Mouse (Mus musculus): Measurements from ENCODE around the gene Itga1.
A peak's percentile ranks its signal among the peaks of the same experiment; 100 is the strongest.

The Itga1 gene

DNA sequence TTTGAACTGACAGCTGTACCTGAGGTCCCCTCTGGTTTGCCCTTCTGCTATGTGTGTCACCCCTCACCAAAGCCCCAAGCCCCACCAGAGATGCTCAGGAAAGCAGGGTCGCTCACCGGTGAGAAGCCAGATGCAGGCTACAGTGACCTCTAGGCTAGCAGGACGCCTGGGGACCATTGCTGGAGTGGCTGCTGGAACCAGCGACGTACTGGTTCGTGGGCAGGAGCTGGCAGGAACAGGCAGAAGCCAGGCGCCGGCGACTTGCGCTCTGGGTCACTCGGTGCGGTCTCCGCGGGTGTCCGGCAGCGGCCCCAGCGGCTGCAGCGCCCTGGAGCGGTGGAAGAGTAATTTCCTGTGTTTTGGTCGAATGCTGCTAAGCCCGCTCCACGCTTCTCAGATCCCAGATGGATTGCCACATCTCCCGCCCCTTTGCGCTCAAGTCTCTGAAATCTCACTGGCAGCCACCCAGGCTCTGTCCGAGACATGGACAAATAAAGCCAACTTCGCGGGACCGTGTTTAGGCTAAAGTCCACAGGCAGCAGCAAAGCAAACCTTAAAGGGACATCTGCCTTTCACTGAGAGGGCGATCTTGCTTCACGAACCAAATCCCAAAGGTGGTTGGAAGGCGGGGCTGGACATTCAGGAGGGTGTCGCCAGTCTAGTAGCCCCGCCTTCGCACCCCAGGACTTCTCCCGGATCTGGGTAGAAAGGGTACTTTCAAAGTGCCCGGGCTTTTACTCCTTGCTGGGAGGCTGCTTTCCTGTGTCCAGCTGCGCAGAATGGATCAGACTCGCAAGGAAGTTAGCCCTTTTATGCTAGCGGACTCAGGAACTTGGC is at the start of gene Itga1, which contains the start of gene Gm49395:
TSS of gene Itga1 (minus strand) at position 610 of the 837 bp plus-strand sequence.
TSS of gene Gm49395 (minus strand) at position 567 of the 837 bp plus-strand sequence.
- peak; percentile 68 for DNase-seq (ENCODE audit: low spot score)

DNA sequence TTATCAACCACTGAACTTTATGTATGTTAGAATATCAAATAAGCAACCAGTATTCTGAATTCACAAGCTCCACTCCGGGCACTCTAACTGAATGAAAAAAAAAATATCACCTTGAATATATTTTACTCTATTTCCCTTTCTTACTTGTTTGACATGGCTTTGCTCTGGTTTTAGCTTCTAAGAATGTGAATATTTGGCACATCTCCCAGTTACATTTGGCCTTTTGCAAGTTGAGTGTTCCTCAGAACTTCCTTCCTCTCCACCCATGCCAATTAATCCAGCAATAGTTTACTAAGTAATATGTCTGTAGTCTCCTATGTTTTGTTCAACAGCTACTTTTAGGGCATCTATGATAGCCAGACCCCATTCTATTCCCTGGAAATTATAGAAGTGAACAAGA is 48.8 kb upstream of the Itga1 start:
- DNase-seq (ENCODE audit: low spot score) = no peak

DNA sequence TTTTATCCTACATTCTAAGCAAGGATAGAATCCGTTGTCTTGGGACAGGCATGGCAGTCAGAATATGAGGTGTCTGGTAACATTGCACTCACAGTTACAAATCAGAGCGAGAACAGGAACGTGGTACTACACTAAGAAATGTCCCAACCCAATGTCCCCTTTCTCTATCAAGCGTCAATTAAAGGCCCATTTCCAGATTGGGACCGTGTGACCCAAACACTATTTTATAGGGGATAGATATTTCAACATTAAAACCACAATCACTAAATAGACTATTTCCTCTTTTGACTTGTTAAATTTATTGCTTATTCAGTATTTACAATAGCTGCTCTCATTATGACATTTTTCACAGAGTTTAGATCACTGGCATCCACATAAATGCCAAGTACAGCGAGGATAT is 48.1 kb upstream of the Itga1 start:
- no peak for DNase-seq (ENCODE audit: low spot score)

- DNase-seq (ENCODE audit: low spot score) = no peak
These were observed 41.8 kb upstream of the Itga1 start for GRCm38 (mm10) chr13:115143575-115143974.

- DNase-seq (ENCODE audit: low spot score) = no peak
These were observed 40.3 kb upstream of the Itga1 start for GRCm38 (mm10) chr13:115142066-115142465.

- DNase-seq (ENCODE audit: low spot score) = no peak
These were observed 36.7 kb upstream of the Itga1 start for GRCm38 (mm10) chr13:115138513-115138912.

DNA sequence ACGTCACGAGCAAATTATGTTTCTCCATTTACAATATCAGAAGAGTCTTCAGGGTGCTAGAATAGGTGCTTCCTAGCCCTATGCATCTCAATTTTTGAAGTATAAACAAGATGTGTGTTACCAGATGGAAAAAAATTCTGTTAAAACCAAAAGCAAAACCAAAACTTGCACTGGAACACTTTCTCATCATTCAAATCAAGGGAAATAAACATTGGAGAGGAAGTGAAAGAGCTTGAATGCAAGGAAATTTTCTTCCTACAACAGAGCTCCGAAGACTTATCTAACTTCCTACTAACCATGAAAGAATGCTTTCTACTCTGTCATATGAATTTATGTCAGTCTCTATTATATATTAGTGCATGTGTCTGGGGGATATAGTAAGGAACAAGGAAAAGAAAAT is 35.0 kb upstream of the Itga1 start:
- DNase-seq (ENCODE audit: low spot score) = no peak

GRCm38 (mm10) chr13:115132435-115132834 is 30.7 kb upstream of the Itga1 start:
- DNase-seq (ENCODE audit: low spot score) = no peak

GRCm38 (mm10) chr13:115131381-115131780 is 29.6 kb upstream of the Itga1 start:
- DNase-seq (ENCODE audit: low spot score) = no peak

DNA sequence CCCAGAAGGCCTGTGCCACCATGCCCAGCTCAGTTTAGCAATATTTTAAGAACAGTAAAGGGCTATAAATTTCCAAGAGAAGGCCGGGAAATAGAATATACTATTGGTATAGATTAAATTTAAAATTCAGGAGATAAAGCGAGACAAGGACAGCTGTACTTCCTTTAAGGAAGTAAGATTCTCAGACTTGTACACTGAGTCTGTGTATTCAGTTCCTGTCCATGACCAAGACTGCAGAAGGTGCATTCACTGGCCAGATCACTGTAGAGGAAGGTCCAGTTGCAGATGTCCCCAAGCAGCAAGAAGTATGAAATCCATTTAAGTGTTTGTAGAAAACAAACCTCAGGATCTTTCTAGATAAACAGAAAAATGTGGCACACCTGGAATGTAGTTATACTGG is 28.3 kb upstream of the Itga1 start:
- DNase-seq (ENCODE audit: low spot score) = no peak

DNA sequence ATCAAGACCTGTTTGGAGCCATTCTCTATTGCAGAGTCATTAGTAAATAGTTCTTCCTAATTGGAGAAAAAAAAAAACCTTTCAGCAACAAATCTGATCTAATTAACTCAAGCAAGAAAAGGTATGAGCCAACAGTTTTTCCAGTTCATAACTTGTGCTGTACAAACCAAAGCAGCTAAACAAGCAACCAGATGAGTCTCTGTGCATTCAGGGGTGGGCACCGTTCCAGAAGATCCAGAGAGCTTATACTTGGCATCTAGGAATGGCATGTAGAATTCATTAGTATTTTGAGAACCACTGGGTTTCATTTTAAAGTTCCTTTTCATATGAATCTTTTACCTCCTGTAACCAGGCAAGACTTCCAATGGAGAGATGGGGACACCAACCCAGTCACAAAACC is 26.1 kb upstream of the Itga1 start:
- DNase-seq (ENCODE audit: low spot score) = no peak

DNA sequence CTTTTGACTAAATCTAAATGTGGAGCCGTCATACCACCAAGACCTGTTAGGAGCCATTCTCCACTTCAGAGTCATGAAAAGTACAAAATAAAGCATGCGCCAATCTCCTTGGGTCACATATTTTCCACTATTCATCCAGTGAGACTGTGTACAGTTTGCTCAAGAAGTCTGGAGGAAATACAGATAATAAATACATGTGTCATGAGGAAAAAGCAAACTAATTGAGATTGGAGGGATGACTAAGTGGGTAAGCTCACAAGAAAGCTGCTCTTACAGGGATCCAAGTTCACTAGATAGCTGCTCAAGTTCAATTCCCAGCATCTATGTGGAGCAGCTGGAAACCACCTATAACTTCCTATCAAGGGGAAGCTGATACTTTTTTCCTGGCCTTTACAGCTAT is 24.8 kb upstream of the Itga1 start:
- DNase-seq (ENCODE audit: low spot score) = no peak

- no peak for DNase-seq (ENCODE audit: low spot score)
These were observed 23.4 kb upstream of the Itga1 start for GRCm38 (mm10) chr13:115125130-115125529.

GRCm38 (mm10) chr13:115124521-115124920 is 22.8 kb upstream of the Itga1 start:
- DNase-seq (ENCODE audit: low spot score) = no peak

DNA sequence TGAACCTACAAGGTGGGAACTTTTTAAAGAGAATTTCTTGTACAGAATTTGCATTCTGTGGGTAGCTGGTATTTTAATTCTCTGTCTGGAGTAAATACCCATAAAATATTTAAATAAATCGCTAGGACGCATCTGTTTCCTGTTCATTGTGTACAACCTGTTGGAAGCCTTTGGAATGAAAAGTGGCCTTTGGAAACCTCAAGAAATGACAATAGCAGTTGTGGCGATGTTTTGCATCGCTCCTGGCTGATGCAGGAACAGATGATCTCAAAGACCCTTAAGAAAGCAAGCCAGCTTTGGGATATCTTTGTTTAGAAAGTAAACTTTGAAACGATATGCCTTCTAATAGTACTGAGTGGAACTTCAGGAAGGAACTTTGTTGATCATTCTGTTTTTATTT is 17.0 kb upstream of the Itga1 start:
- DNase-seq (ENCODE audit: low spot score) = no peak

DNA sequence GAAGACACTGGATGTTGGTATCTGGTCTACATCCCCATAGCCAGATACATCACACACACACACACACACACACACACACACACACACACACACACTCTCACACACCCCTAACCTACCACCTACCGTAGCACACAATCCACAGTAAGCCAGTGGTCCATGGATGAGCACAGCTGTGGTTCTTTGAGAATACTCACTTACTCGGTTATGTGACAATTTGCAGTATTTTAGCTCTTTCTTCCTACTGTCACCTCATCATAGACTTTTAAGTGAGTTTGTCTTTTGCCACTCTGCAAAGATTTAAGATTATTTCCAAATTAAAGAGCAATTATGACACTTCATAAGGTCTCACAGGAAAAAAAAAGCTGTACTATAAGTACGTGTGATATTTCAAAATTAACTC is 16.4 kb upstream of the Itga1 start:
- no peak for DNase-seq (ENCODE audit: low spot score)

- no peak for DNase-seq (ENCODE audit: low spot score)
These were observed 15.3 kb upstream of the Itga1 start for GRCm38 (mm10) chr13:115116930-115117621.

- DNase-seq (ENCODE audit: low spot score) = no peak
These were observed 7.9 kb upstream of the Itga1 start for GRCm38 (mm10) chr13:115109628-115110027.

DNA sequence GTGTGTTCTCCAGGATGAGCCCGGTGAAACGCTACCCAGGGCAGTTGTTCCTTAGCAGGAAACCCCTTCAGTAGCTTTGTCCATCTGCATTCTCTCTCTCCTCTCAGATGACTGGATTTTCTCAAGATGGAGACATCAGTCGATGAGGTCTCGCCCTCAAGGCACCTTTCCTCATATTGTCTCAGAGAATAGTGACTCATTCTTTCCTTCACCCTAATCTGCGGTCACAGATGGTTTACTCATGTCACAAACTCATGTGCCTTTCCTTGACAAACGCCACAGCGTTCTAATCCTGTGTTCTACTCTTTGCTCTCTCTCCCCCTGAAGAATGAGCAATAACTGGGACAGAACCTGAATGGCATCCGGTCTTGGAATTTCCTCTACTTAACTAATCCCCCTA is 5.7 kb upstream of the Itga1 start:
- no peak for DNase-seq (ENCODE audit: low spot score)

GRCm38 (mm10) chr13:115106183-115106582 is 4.4 kb upstream of the Itga1 start:
- DNase-seq (ENCODE audit: low spot score) = no peak

DNA sequence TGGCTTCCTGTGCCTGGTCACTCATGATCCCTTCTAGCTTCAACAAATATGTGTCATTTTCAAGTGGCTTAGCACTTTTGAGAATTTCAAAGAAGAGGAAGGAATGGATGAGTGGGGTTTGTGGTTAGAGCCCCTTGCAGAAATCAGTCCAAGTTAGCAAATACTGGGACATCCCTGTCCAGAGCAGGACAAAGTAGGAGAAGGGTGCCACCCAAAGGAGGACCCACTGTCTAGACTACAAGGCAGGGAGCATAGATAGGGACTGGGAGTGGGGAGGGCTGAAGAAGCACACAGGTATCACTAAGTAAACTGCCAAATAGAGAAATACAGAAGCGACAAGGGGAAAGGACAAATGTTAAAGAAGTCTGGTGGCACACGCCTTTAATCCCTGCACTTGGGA is 990 bp upstream of the Itga1 start:
- no peak for DNase-seq (ENCODE audit: low spot score)

DNA sequence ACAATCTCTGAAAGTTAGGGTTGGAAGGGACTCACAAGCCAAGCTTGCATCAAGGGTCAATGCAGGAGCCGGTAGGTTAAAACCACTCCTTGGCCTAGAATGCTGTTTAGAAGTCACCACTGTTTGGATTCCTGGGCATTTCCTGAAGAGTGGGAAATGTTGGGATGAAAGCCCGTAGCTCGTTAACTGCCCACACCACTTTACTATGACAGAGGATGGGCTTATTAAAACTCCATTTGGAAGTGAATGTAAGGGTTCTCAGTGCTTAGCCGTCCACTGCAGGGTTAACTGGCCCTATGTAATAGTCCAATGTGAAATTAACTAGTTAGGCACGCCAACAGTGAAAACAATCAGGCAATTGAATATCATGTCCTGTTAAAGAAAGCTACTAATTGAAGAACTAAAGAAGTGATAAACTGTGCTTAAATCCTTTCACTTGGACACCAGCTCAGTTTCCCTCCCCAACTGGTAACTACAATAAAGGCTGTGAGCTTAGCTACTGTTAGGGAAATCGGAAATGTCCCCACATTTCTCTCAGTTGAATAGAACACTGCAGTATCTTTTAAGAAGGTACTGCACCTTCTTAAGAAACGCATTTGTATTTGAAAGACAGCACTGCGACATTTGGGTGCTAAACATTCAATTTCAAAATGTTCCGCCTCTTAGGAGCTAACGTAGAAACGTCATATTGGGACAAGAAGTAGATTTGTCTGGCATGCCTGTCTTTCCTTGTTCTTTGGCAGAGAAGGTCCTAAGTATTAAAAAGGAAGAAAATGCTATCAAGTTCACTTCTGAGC is 1.2 kb downstream of the Itga1 start:
- DNase-seq (ENCODE audit: low spot score) = no peak

DNA sequence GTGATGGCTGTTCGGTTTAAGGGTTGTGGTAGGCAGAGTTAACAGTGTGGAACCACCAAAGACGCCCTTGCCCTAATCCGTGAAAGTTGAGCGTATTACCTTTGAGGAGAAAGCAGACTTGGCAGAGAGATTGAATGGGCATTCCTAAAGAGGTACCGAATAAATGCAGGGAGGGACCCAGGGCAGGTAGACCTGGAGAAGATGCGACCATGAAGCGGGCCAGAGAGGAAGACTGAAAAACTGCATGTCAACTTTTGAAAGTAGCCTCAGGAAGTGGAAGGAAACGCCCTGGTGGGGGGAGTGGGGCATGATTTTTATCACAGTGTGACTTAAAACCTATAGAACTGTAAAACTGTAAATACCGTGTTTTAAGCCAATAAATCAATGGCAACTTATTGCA is 2.4 kb downstream of the Itga1 start:
- DNase-seq (ENCODE audit: low spot score) = no peak
